Mouse (Mus musculus): ENCODE data around the gene Npy4r. TPM values are rescaled to one million over a fixed set of nuclear protein-coding genes. Genes with fewer than 3 reads are reported as not detected.

Gene Npy4r
- polyA plus RNA-seq, 1 experiment from 2014 or later = not detected

DNA sequence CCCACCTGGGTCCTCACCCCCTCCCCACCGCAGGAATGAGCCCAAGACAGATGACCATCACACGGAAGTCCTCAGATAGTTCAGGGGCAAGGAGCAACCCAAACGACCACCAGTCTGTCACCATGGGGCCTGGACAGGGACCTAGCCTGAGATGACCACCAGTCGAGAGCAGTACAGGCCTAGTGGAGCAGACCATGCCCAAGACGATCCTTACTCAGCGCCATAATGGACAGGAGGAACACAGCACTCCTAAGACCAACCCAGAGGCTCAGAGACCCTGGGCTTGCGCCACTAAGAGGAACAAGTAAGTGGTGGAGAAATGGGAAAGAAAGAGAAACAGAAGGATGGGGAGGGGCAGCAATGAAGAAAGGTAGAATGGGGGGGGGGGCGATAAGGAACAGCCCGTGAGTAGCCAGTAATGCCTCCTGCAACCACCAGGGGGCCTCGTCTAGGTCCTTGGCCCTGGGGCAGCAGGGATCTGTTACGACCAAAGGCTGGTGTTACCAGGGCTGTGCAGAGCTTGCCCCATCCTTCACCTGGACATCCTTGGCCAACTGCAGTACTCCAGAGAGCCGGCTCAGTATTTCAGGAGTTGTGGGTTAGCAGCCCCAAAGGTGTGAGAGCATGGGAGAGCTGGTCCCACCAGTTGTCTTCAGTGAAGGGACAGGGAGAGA is 45.8 kb downstream of the Npy4r start:
- DNase-seq (ENCODE audit: extremely low spot score, low spot score) = peak; percentile 21

DNA sequence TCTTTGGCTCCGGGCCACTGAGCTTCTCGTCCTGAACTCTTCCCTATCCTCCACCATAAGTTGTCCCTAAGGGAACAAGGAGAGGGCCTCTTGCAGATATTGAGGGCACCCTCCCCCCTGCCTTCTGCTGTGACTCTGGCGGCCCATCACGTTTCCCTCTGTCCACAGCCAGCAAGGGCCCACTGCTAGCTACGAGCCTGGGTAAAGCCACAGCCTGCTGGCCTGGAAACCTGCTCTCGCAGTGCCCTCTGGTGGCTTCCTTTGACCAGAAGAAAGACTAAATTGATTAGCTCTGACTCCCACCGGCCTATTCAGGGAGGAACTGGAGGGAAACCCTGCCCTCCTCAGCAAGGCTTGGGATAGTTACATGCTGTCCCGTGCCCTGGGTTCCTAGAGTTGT is 47.4 kb downstream of the Npy4r start:
- no peaks in the 10 kb centered on the region for H3K27me3 ChIP-seq (ENCODE audit: poor library complexity, severe bottlenecking)
- no peaks in the 10 kb centered on the region for H3K4me1 ChIP-seq
- no peak overlapping the region for H3K4me3 ChIP-seq
- 35% methylated on average over 8 of the region's 8 CpGs for WGBS
- H3K9me3 ChIP-seq = no peaks in the 10 kb centered on the region
- DNase-seq (ENCODE audit: extremely low spot score, low spot score) = peak; percentile 48
- H3K36me3 ChIP-seq (replicated peaks) = no peaks in the 10 kb centered on the region
- no peak overlapping the region for H3K27ac ChIP-seq

More for the DNA sequence above, 45.8 kb downstream of the Npy4r start:
- H3K4me3 ChIP-seq = no peak overlapping the region
- H3K27ac ChIP-seq = no peak overlapping the region
- no peaks in the 10 kb centered on the region for H3K27me3 ChIP-seq (ENCODE audit: poor library complexity, severe bottlenecking)
- H3K36me3 ChIP-seq (replicated peaks) = no peaks in the 10 kb centered on the region
- H3K4me1 ChIP-seq = no peaks in the 10 kb centered on the region
- 63% methylated on average over 11 of the region's 12 CpGs for WGBS
- H3K9me3 ChIP-seq = no peaks in the 10 kb centered on the region

DNA sequence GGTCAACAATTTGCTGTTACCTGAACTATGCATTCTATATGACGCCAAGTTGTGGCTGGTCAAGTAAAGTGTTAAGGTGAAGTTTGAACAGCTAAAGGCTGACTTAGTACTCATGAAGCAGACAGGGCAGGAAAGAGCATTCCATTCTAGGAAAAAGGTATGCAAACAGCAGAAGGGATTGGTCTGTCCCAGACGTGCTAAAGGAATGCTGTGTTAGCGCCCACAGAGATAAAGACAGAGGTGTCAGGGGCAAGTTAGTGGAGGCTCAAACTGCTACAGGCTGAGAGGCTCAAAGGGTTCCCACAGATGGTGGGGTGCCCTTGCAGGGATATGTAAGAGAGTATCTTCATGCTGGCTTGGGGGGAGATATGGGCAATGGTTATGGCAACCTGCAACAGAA is 48.4 kb downstream of the Npy4r start:
- DNase-seq (ENCODE audit: extremely low spot score, low spot score) = no peak
- Histone ChIP-seq H3K9me3 (no peaks in the 10 kb centered on the region), H3K4me1 (no peaks in the 10 kb centered on the region), H3K36me3 (replicated peaks) (no peaks in the 10 kb centered on the region), H3K4me3 (no peak overlapping the region), H3K27me3 (ENCODE audit: poor library complexity, severe bottlenecking) (no peaks in the 10 kb centered on the region), H3K27ac (no peak overlapping the region)
- WGBS = 89% methylated on average over 3 of the region's 3 CpGs

DNA sequence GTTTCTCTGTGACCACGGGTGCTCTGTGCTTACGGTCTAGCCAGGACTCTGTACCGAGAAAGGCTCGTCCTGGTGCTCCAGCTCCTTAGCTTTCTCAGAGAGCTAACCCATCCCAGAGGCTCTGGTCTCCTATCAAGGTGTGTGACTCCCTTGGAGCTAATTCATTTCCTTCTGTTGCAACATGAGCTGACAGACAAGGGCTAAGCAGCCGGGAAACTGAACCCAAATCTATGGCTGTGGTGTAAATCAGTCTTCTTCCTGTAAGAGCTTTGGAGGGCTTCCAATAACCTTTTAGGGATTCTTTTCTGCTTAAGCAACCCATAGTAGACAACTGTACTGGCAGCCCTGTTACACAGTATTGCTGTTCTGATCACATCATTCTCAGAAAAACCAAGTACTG is 49.7 kb downstream of the Npy4r start, which contains the start of gene A630023A22Rik:
Gene A630023A22Rik, minus strand, starts transcription at position 154 of the 400 bp plus-strand sequence.
- no peak within 1 kb of the TSS for H3K4me3 ChIP-seq
- no peak for DNase-seq (ENCODE audit: extremely low spot score, low spot score)
- no peaks in the 10 kb centered on the region for H3K27me3 ChIP-seq (ENCODE audit: poor library complexity, severe bottlenecking)
- H3K4me1 ChIP-seq = no peaks in the 10 kb centered on the region
- H3K36me3 ChIP-seq (replicated peaks) = no peaks in the 10 kb centered on the region
- no peak within 1 kb of the TSS for H3K27ac ChIP-seq
- WGBS = 87% methylated on average over 5 of the region's 5 CpGs
- H3K9me3 ChIP-seq = no peaks in the 10 kb centered on the region

DNA sequence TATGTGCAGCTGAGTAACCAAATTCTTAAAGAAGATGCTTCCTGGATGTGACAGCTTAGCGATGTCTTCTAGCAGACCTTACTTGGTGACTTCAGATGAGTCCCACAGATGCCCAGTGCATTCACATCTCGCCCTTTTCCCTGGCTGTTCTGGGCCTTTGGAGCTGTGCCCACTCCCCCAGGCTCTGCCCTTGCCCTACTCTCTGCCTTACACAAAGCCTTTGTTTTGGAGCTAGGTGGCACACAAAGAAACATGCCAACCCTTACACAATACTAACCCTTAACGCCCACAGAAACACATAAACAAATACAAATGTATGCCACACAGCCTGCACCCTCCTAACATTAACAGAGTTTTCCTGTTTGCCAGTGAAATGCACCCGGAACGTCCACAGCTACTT is 56.1 kb downstream of the Npy4r start:
- Histone ChIP-seq H3K4me1 (no peaks in the 10 kb centered on the region), H3K4me3 (no peak overlapping the region), H3K9me3 (no peaks in the 10 kb centered on the region), H3K27ac (no peak overlapping the region), H3K36me3 (replicated peaks) (no peaks in the 10 kb centered on the region), H3K27me3 (ENCODE audit: poor library complexity, severe bottlenecking) (no peaks in the 10 kb centered on the region)
- DNase-seq (ENCODE audit: extremely low spot score, low spot score) = no peak
- 81% methylated on average over 5 of the region's 5 CpGs for WGBS

Other genes with a start within 250 kb of the Npy4r start
- gene Gdf10, start 228.9 kb downstream of the Npy4r start, polyA plus RNA-seq (2016; fragmentation: Nextera tagmentation; extraction: Ambion mirVana) = 2.5 TPM in 2 replicates
- gene Gdf2, start 211.4 kb downstream of the Npy4r start, polyA plus RNA-seq (2016; fragmentation: Nextera tagmentation; extraction: Ambion mirVana) = not detected in 2 replicates
- not detected in 2 replicates for gene Rbp3, start 198.5 kb downstream of the Npy4r start, polyA plus RNA-seq (2016; fragmentation: Nextera tagmentation; extraction: Ambion mirVana)
- gene Zfp488, start 173.7 kb downstream of the Npy4r start, polyA plus RNA-seq (2016; fragmentation: Nextera tagmentation; extraction: Ambion mirVana) = 0.06 and 0.11 TPM in 2 replicates
- not detected in 2 replicates for gene Gm30083, start 137.3 kb downstream of the Npy4r start, polyA plus RNA-seq (2016; fragmentation: Nextera tagmentation; extraction: Ambion mirVana)
- gene Gm5460, start 135.7 kb downstream of the Npy4r start, polyA plus RNA-seq (2016; fragmentation: Nextera tagmentation; extraction: Ambion mirVana) = not detected in 2 replicates
- not detected in 2 replicates for gene Antxrl, start 99.8 kb downstream of the Npy4r start, polyA plus RNA-seq (2016; fragmentation: Nextera tagmentation; extraction: Ambion mirVana)
- 0.64 and 1.0 TPM in 2 replicates for gene Anxa8, start 66.5 kb downstream of the Npy4r start, polyA plus RNA-seq (2016; fragmentation: Nextera tagmentation; extraction: Ambion mirVana)
- not detected in 2 replicates for gene A630023A22Rik, start 49.7 kb downstream of the Npy4r start, polyA plus RNA-seq (2016; fragmentation: Nextera tagmentation; extraction: Ambion mirVana)
- gene Gprin2, start 49.2 kb upstream of the Npy4r start, polyA plus RNA-seq (2016; fragmentation: Nextera tagmentation; extraction: Ambion mirVana) = 0.32 and 0.33 TPM in 2 replicates
- 0.06 and 0.10 TPM in 2 replicates for gene Syt15, start 67.1 kb upstream of the Npy4r start, polyA plus RNA-seq (2016; fragmentation: Nextera tagmentation; extraction: Ambion mirVana)
- 8.4 and 9.8 TPM in 2 replicates for gene Shld2, start 158.0 kb upstream of the Npy4r start, polyA plus RNA-seq (2016; fragmentation: Nextera tagmentation; extraction: Ambion mirVana)
- 63.9 and 65.8 TPM in 2 replicates for gene Glud1, start 158.2 kb upstream of the Npy4r start, polyA plus RNA-seq (2016; fragmentation: Nextera tagmentation; extraction: Ambion mirVana)
- not detected in 2 replicates for gene Fam25c, start 202.9 kb upstream of the Npy4r start, polyA plus RNA-seq (2016; fragmentation: Nextera tagmentation; extraction: Ambion mirVana)
- 1.3 and 2.2 TPM in 2 replicates for gene Sncg, start 222.3 kb upstream of the Npy4r start, polyA plus RNA-seq (2016; fragmentation: Nextera tagmentation; extraction: Ambion mirVana)
- 6.2 and 6.7 TPM in 2 replicates for gene Mmrn2, start 223.0 kb upstream of the Npy4r start, polyA plus RNA-seq (2016; fragmentation: Nextera tagmentation; extraction: Ambion mirVana)

Measured in forebrain, embryonic 10.5 days (tissue).